Mouse (Mus musculus) heart, postnatal 0 days (tissue): ENCODE data around the gene Myo3b.

ENCODE experiments used
- CTCF ChIP-seq: IDR thresholded peaks from 2 replicates; pipeline ENCODE4 v1.5.1; 2016; ENCODE audit warnings: antibody characterized with exemption, control low read depth, low read depth
- EP300 ChIP-seq: IDR thresholded peaks from 2 replicates; pipeline ENCODE4 v1.6.1; 2016; ENCODE audit warnings: antibody characterized with exemption, low read depth

DNA sequence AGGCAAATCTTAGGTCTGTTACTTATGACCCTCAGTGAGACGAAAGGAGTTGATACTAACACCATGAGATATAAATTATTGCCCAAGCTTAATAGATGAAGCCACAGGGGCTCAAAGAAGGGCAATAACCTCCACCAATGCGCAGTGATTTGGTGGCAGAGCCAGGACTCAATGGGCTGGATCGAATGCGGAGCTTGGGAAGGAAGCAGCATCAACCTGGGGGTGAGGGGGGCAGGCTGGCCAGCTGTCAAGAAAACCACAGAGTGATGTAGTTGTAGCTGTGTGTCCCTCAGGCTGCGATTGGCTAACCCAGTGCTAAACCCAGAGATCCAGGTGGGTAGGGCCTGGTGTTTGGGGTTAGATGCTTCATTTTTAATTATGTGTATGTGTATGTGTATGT, 4.0 kb upstream of the Myo3b start:
- TF ChIP-seq CTCF = no peak
- no peak for TF ChIP-seq EP300
